Mouse (Mus musculus): ENCODE measurements around the gene Dusp27. TPM values are rescaled to one million over a fixed set of nuclear protein-coding genes. Genes with fewer than 3 reads are reported as not detected.
"Not testable (repeated sequence)": the region's sequence is repeated elsewhere in the genome, so short reads cannot be mapped to it uniquely, and the experiment has no call there.

Gene Dusp27
- polyA plus RNA-seq, 1 experiment from 2014 or later, result 0.69 TPM

DNA sequence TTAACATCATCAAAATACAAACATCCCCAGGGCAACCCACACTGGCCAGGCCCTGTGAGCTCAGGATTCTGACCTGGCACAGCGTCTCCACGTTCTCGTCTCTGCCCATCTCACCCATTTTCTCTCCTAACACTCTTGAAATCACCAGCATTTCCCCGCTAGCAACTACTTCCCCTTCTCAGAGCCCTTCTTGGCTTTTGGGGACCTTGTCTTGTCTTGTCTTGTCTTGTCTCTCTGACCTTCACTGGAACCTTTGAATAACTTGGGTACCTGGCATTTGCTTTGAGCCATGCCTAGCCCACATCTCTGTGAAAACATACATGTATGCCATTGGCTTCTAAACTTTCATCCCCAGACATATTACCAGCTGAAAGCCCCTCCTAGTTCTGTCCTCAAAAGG, 21.7 kb upstream of the Dusp27 start:
- Histone ChIP-seq H3K4me3 (ENCODE audit: low read length) (no peak overlapping the region), H3K9ac (replicated peaks; ENCODE audit: low read length) (no peak overlapping the region), H3K27me3 (ENCODE audit: insufficient read depth, low read length) (no peaks in the 10 kb centered on the region; the same call in 1 of the 2 replicates), H3K4me1 (ENCODE audit: insufficient read depth, low read length) (peaks cover 3% of the 10 kb centered on the region), H3K27ac (ENCODE audit: low read length) (no peak overlapping the region), H3K4me2 (replicated peaks; ENCODE audit: low read depth, low read length) (no peak overlapping the region), H3K36me3 (ENCODE audit: insufficient read depth, low read length) (no peaks in the 10 kb centered on the region), H3K9me3 (ENCODE audit: low read length) (no peaks in the 10 kb centered on the region)
- WGBS, result 81% methylated on average over 4 of the region's 4 CpGs
- ATAC-seq (ENCODE audit: low FRiP score, low TSS enrichment), result no peak

DNA sequence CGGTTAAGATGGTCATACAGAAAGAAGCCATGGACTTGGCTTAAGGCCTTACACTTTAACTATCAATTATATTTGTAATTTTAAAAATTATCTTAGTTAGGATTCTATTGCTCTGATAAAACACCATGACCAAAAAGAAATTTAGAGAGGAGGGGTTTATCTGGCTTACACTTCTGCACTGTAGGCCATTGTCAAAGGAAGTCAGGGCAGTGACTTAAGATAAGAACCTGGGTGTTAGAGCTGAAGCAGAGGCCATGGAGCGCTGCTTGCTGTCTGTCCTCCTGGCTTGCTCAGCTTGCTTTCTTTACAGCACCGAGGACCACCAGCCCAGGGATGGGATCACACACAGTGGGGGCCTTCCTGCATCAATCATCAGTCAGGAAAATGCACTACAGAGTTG, 19.9 kb upstream of the Dusp27 start:
- no peak overlapping the region for H3K4me2 ChIP-seq (replicated peaks; ENCODE audit: low read depth, low read length)
- H3K9me3 ChIP-seq (ENCODE audit: low read length), result no peaks in the 10 kb centered on the region
- H3K27me3 ChIP-seq (ENCODE audit: insufficient read depth, low read length), result no peaks in the 10 kb centered on the region
- H3K4me3 ChIP-seq (ENCODE audit: low read length), result no peak overlapping the region
- WGBS, result 72% methylated on average over 3 of the region's 3 CpGs
- no peak for ATAC-seq (ENCODE audit: low FRiP score, low TSS enrichment)
- no peak overlapping the region for H3K9ac ChIP-seq (replicated peaks; ENCODE audit: low read length)
- no peaks in the 10 kb centered on the region for H3K4me1 ChIP-seq (ENCODE audit: insufficient read depth, low read length)
- no peak overlapping the region for H3K27ac ChIP-seq (ENCODE audit: low read length)
- no peaks in the 10 kb centered on the region for H3K36me3 ChIP-seq (ENCODE audit: insufficient read depth, low read length)

DNA sequence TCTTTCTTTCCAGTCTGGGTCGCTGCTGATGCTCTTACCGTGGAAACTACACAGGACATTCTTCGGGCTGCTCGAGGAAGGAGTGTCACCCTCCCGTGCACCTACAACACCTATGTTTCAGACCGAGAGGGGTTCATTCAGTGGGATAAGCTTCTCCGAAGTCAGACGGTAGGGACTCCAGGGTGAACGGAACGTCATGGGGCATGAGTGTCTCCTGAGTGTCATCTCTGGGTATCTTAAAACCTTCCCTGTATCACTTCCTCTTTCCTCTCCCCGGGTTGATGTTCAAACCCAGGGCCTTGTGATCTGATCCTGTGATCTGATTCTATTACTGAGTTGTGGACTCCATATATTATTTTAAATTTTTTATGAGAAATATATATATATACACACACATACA, 18.9 kb upstream of the Dusp27 start:
- ATAC-seq (ENCODE audit: low FRiP score, low TSS enrichment), result no peak
- Histone ChIP-seq H3K27ac (ENCODE audit: low read length) (no peak overlapping the region), H3K9me3 (ENCODE audit: low read length) (no peaks in the 10 kb centered on the region), H3K4me3 (ENCODE audit: low read length) (no peak overlapping the region), H3K4me2 (replicated peaks; ENCODE audit: low read depth, low read length) (no peak overlapping the region), H3K9ac (replicated peaks; ENCODE audit: low read length) (no peak overlapping the region), H3K4me1 (ENCODE audit: insufficient read depth, low read length) (no peaks in the 10 kb centered on the region), H3K36me3 (ENCODE audit: insufficient read depth, low read length) (no peaks in the 10 kb centered on the region), H3K27me3 (ENCODE audit: insufficient read depth, low read length) (no peaks in the 10 kb centered on the region)
- WGBS, result 89% methylated on average over 11 of the region's 11 CpGs

DNA sequence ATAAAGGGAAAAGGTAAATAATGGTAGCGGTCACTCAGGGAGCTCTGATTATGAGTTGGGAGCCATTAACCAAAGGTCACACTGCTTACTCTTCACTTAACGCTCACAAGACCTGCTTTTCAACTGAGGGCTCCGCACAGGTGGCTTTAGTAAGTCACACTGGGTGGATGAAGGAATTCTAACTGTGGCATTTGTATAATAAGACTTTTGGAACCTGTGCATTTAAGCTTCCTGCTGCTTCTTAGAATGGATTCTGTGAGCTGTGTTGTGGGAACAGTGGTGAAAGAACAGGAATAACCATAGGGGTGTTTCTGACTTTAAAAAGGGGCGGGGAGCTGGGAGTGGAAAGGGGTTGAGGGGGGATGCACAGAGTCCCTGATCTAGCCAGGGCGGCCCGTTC, 14.6 kb upstream of the Dusp27 start:
- ATAC-seq (ENCODE audit: low FRiP score, low TSS enrichment), result no peak
- Histone ChIP-seq H3K9me3 (ENCODE audit: low read length) (no peaks in the 10 kb centered on the region), H3K9ac (replicated peaks; ENCODE audit: low read length) (no peak overlapping the region), H3K4me2 (replicated peaks; ENCODE audit: low read depth, low read length) (no peak overlapping the region), H3K4me1 (ENCODE audit: insufficient read depth, low read length) (peaks cover 10% of the 10 kb centered on the region; the same call in 1 of the 2 replicates), H3K27me3 (ENCODE audit: insufficient read depth, low read length) (no peaks in the 10 kb centered on the region), H3K27ac (ENCODE audit: low read length) (no peak overlapping the region), H3K4me3 (ENCODE audit: low read length) (no peak overlapping the region), H3K36me3 (ENCODE audit: insufficient read depth, low read length) (no peaks in the 10 kb centered on the region)
- WGBS, result 78% methylated on average over 6 of the region's 6 CpGs

DNA sequence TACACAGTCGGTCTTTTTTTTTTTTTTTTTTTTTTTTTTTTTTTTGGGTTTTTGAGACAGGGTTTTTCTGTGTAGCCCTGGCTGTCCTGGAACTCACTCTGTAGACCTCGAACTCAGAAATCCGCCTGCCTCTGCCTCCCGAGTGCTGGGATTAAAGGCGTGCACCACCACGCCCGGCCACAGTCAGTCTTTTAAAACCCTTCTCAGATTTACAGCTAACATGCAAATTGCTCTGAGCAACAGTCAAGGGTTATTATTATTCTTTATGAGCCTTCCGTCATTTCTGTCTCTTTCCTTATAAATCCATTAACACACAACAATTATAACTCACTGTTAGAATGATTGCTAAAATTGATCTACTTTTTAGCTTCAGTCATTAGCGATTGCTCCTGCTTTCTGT, 14.1 kb upstream of the Dusp27 start:
- not testable (repeated sequence) for H3K36me3 ChIP-seq (ENCODE audit: insufficient read depth, low read length); H3K9me3 ChIP-seq (ENCODE audit: low read length); H3K27ac ChIP-seq (ENCODE audit: low read length); H3K4me2 ChIP-seq (replicated peaks; ENCODE audit: low read depth, low read length); H3K9ac ChIP-seq (replicated peaks; ENCODE audit: low read length); H3K27me3 ChIP-seq (ENCODE audit: insufficient read depth, low read length); H3K4me3 ChIP-seq (ENCODE audit: low read length); ATAC-seq (ENCODE audit: low FRiP score, low TSS enrichment)
- H3K4me1 ChIP-seq (ENCODE audit: insufficient read depth, low read length), result peaks cover 10% of the 10 kb centered on the region; the same call in 1 of the 2 replicates
- WGBS, result 89% methylated on average over 9 of the region's 9 CpGs

DNA sequence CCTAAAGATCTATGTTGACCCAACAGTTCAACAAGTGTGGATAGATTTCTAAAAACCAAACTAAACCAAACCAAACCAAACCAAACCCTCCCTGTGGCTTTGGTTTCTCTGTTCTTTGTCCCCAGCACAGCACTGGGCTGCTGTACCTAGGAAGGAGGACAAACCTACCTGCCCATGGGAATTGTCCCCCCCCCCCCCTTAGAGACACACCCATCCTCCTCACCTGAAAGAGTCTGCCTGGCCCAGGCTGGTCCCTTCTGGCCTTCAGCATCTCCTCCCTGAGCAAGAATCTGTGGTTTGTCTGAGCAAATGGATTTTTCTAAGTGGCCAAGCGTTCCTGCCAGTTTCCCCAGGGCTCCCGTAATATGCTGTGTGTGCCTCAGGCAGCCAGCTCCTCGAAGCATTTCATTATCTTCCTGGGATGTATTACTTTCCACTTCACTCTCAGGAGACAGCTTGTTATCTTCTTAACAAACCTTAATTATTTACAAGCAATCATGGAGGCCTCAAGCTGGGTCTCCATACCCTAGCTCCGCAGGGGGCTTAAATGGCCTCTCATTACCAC, 12.0 kb upstream of the Dusp27 start:
- no peak for ATAC-seq (ENCODE audit: low FRiP score, low TSS enrichment)
- H3K9me3 ChIP-seq (ENCODE audit: low read length), result no peaks in the 10 kb centered on the region
- WGBS, result 64% methylated on average over 4 of the region's 4 CpGs
- H3K4me2 ChIP-seq (replicated peaks; ENCODE audit: low read depth, low read length), result no peak overlapping the region
- no peak overlapping the region for H3K4me3 ChIP-seq (ENCODE audit: low read length)
- H3K36me3 ChIP-seq (ENCODE audit: insufficient read depth, low read length), result no peaks in the 10 kb centered on the region
- H3K9ac ChIP-seq (replicated peaks; ENCODE audit: low read length), result no peak overlapping the region
- H3K4me1 ChIP-seq (ENCODE audit: insufficient read depth, low read length), result peaks cover 10% of the 10 kb centered on the region; the same call in 1 of the 2 replicates
- H3K27ac ChIP-seq (ENCODE audit: low read length), result no peak overlapping the region
- no peaks in the 10 kb centered on the region for H3K27me3 ChIP-seq (ENCODE audit: insufficient read depth, low read length)

DNA sequence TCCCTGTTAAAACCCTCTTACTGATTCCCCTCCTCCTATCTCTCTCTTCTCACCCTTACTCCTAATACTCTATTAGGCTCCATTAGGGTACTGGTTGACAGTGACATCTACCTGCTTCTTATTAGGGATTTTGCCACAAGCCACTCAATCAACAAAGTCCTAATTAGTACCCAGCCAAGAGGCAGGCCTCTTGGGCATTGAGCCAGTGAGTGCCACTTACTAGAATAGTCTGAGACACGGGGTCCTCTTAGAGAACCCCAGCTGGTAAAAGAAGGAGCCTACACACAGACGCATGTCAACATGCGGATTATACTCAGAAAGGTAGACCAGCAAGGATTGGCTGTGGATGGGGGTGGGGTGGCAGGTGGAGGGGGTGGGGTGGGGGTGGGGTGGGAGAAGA, 11.4 kb upstream of the Dusp27 start:
- H3K4me2 ChIP-seq (replicated peaks; ENCODE audit: low read depth, low read length), result no peak overlapping the region
- H3K4me1 ChIP-seq (ENCODE audit: insufficient read depth, low read length), result peaks cover 10% of the 10 kb centered on the region; the same call in 1 of the 2 replicates
- H3K9ac ChIP-seq (replicated peaks; ENCODE audit: low read length), result no peak overlapping the region
- no peak for ATAC-seq (ENCODE audit: low FRiP score, low TSS enrichment)
- WGBS, result 95% methylated on average over 3 of the region's 3 CpGs
- no peaks in the 10 kb centered on the region for H3K9me3 ChIP-seq (ENCODE audit: low read length)
- no peak overlapping the region for H3K27ac ChIP-seq (ENCODE audit: low read length)
- no peak overlapping the region for H3K4me3 ChIP-seq (ENCODE audit: low read length)
- H3K27me3 ChIP-seq (ENCODE audit: insufficient read depth, low read length), result no peaks in the 10 kb centered on the region
- no peaks in the 10 kb centered on the region for H3K36me3 ChIP-seq (ENCODE audit: insufficient read depth, low read length)

DNA sequence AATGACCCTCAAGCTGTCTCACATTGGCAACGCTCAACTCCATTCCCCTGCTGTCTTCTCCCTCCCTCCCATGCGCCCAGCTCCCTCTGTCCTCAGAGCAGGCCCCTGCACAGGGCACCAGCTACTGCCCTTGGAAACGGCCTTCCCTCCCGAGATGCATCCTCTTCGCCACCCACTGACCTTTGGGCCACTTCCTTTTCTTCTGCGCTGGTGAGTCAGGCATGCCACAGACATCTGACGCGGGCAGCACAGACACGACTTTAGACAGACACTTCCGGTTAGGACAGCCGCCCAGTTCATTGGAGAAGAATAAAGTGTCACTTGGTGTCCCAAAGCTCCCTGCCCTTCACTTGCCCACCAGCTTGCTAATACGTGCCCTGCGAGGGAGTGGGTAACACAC, 10.4 kb upstream of the Dusp27 start:
- no peak overlapping the region for H3K27ac ChIP-seq (ENCODE audit: low read length)

DNA sequence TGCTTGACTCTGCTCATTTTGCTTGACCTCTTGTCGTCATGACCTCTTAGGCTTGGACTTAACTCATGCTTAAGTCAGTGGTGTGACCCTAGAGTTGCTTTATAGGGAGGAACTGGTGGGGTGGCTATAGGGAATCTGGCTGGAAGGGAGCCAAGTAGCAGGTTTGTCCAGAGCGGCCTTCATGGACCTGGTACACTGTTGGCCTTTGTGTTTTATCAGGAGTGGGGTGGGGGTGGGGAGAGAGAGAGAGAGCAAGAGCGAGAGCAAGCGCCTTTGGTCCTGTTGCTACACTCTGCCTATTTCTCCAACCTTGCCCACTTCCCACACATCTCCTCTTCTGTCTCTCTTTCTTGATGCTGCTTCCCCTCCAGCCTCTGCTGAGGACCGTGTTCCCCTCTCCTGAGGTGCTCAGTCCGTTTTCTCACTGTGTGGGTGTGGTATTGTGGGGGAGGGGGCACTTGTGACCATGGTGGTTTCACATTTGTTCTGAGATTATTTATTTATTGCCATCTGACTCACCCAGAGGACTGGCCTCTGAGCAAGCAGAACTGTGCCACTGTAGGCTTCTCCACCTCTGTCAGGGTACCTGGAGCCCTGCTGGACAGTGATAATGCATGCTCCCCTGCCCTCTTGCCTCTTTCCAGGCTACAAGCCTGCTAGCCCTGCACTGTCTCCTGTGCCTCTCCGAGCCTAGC, 9.7 kb upstream of the Dusp27 start:
- H3K4me1 ChIP-seq (ENCODE audit: insufficient read depth, low read length), result peaks cover 11% of the 10 kb centered on the region; the same call in 1 of the 2 replicates
- H3K27ac ChIP-seq (ENCODE audit: low read length), result no peak overlapping the region
- 47% methylated on average over 7 of the region's 7 CpGs for WGBS
- H3K9ac ChIP-seq (replicated peaks; ENCODE audit: low read length), result no peak overlapping the region
- no peak overlapping the region for H3K4me2 ChIP-seq (replicated peaks; ENCODE audit: low read depth, low read length)
- peak; percentile 34; the same call in 1 of the 2 replicates for ATAC-seq (ENCODE audit: low FRiP score, low TSS enrichment)
- H3K4me3 ChIP-seq (ENCODE audit: low read length), result no peak overlapping the region
- H3K36me3 ChIP-seq (ENCODE audit: insufficient read depth, low read length), result no peaks in the 10 kb centered on the region
- H3K27me3 ChIP-seq (ENCODE audit: insufficient read depth, low read length), result no peaks in the 10 kb centered on the region
- no peaks in the 10 kb centered on the region for H3K9me3 ChIP-seq (ENCODE audit: low read length)

More for the DNA sequence above, 10.4 kb upstream of the Dusp27 start:
- H3K9ac ChIP-seq (replicated peaks; ENCODE audit: low read length), result no peak overlapping the region
- H3K27me3 ChIP-seq (ENCODE audit: insufficient read depth, low read length), result no peaks in the 10 kb centered on the region
- 42% methylated on average over 13 of the region's 13 CpGs for WGBS
- no peaks in the 10 kb centered on the region for H3K9me3 ChIP-seq (ENCODE audit: low read length)
- peak; percentile 43; the same call in 1 of the 2 replicates for ATAC-seq (ENCODE audit: low FRiP score, low TSS enrichment)
- H3K4me3 ChIP-seq (ENCODE audit: low read length), result no peak overlapping the region
- no peak overlapping the region for H3K4me2 ChIP-seq (replicated peaks; ENCODE audit: low read depth, low read length)
- H3K36me3 ChIP-seq (ENCODE audit: insufficient read depth, low read length), result no peaks in the 10 kb centered on the region
- peaks cover 10% of the 10 kb centered on the region; the same call in 1 of the 2 replicates for H3K4me1 ChIP-seq (ENCODE audit: insufficient read depth, low read length)

DNA sequence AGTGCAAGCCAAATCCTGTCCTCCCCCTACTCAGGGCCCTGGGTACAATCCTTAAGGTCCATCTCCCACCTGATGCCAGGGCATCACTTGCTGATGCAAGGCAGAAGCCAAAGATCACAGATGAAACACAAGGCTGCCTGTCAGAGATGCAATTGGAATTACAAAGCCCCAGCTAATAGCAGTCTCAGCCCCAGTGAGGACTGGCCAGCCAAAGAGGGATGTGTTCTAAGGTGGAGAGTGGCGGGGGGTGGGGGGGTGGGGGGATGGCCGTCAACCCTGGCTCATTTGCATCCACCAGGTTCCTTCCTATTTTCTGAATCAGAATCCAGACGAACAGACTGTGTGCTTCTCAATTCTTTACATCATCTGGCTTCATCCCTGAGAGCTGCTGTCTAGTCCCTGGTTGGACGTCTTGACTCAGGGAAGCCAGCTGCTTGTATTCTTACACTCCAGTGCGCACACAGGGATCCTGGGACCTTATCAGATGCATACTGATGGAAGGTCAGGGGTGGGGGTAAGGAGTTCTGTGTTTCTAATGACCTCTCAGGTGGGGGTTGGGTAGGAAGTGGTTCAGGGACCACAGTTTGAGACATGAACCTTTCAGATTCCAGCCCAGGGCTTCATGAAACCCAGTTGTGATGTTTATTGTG, 7.5 kb upstream of the Dusp27 start:
- peaks cover 25% of the 10 kb centered on the region for H3K4me1 ChIP-seq (ENCODE audit: insufficient read depth, low read length)
- ATAC-seq (ENCODE audit: low FRiP score, low TSS enrichment), result no peak
- no peaks in the 10 kb centered on the region for H3K36me3 ChIP-seq (ENCODE audit: insufficient read depth, low read length)
- 50% methylated on average over 5 of the region's 5 CpGs for WGBS
- no peak overlapping the region for H3K27ac ChIP-seq (ENCODE audit: low read length)
- no peaks in the 10 kb centered on the region for H3K27me3 ChIP-seq (ENCODE audit: insufficient read depth, low read length)
- no peak overlapping the region for H3K4me3 ChIP-seq (ENCODE audit: low read length)
- H3K4me2 ChIP-seq (replicated peaks; ENCODE audit: low read depth, low read length), result no peak overlapping the region
- H3K9ac ChIP-seq (replicated peaks; ENCODE audit: low read length), result no peak overlapping the region
- no peaks in the 10 kb centered on the region for H3K9me3 ChIP-seq (ENCODE audit: low read length)
